Mouse (Mus musculus): Measurements from ENCODE around the gene Cox4i1. TPM values are rescaled to one million over a fixed set of nuclear protein-coding genes. Genes with fewer than 3 reads are reported as not detected.
"Not testable (repeated sequence)": the region's sequence is repeated elsewhere in the genome, so short reads cannot be mapped to it uniquely, and the experiment has no call there.

The Cox4i1 gene
- total and polyA plus RNA-seq, 2 experiments from 2014 or later, result 436 to 1,351 TPM

DNA sequence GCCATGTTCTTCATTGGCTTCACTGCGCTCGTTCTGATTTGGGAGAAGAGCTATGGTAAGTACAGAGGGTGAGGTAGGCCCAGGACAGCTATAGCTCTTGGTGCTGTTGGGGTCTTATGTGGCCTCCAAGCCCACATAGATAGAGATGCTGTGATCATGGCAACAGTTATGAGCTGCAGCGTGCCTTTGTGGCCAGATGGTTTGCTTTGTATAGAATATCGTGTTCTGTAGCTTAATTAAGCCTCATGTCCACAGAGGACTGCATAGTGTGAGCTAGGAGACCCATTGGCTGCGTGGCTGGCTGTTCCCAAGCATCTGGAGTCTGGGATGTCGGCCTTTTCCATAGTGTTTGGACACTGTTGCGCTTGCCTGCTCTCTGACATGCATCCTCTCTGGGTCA, 5.3 kb downstream of the Cox4i1 start:
- no peak overlapping the region for H3K9ac ChIP-seq
- peak; percentile 24; the same call in 1 of the 2 replicates for ATAC-seq
- WGBS, result 93% methylated on average over 7 of the region's 7 CpGs
- no peak overlapping the region for H3K27ac ChIP-seq (ENCODE audit: low read depth, low read length)
- no peak for TF ChIP-seq CTCF (IDR thresholded peaks at IDR 0.05; ENCODE audit: low read depth)
- no peaks in the 10 kb centered on the region for H3K9me3 ChIP-seq (ENCODE audit: low read length)
- no peaks in the 10 kb centered on the region for H3K4me1 ChIP-seq (ENCODE audit: insufficient read depth)
- no peak for DNase-seq
- no peaks in the 10 kb centered on the region for H3K27me3 ChIP-seq (ENCODE audit: insufficient read depth, low read length)
- no peak overlapping the region for H3K4me3 ChIP-seq (ENCODE audit: low read depth, low read length)
- peaks cover 46% of the 10 kb centered on the region for H3K36me3 ChIP-seq (ENCODE audit: insufficient read depth)
- H3K4me2 ChIP-seq (ENCODE audit: low read depth), result no peak overlapping the region

DNA sequence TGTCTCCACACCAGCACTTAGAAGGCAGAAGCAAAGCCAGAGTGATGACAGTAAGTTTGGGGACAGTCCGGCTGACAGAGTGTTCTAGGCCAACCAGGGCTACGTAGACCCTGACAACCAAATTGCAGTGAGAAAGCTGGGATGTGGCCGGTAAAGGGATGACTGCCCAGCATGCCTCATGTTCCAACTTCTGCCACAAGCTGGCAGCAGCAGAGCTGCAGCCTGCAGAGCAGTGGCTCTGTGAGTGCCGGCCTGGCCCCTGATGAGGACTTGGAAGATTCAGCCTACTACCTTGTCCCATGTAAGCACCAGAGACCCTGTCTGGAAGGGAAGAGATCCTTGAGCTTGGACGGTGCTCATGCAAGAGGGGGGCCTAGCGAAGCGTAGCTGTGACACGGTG, 7.7 kb downstream of the Cox4i1 start:
- peak; percentile 31; the same call in 1 of the 2 replicates for TF ChIP-seq CTCF (IDR thresholded peaks at IDR 0.05; ENCODE audit: low read depth)
- H3K9ac ChIP-seq, result no peak overlapping the region
- no peak for DNase-seq

DNA sequence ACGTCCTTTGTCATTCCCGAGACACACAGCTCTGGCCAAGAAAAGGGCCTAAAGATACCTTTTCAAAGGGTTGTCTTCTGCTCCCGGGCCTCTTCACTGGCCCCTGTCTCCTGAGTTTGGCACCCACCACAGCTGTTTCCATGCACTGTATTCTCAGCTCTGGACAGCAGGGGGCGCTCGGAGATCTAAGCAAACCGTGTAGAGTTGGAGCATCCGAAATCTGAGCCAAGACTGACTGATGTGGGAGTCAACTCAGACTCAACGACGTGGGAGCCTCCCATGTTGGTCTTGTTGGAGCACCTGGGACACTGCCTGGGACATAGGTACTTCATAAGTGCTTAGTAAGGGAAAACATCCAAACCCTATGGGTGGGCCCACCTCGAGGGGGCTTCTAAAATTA, 10.4 kb downstream of the Cox4i1 start:
- Histone ChIP-seq H3K27me3 (ENCODE audit: insufficient read depth, low read length) (no peaks in the 10 kb centered on the region), H3K9me3 (ENCODE audit: low read length) (no peaks in the 10 kb centered on the region), H3K9ac (no peak overlapping the region), H3K27ac (ENCODE audit: low read depth, low read length) (no peak overlapping the region), H3K4me2 (ENCODE audit: low read depth) (no peak overlapping the region), H3K4me3 (ENCODE audit: low read depth, low read length) (no peak overlapping the region), H3K36me3 (ENCODE audit: insufficient read depth) (peaks cover 17% of the 10 kb centered on the region), H3K4me1 (ENCODE audit: insufficient read depth) (no peaks in the 10 kb centered on the region)
- peak; percentile 96 for TF ChIP-seq CTCF (IDR thresholded peaks at IDR 0.05; ENCODE audit: low read depth)
- ATAC-seq (peak; percentile 53), DNase-seq (peak; percentile 91)
- 13% methylated on average over 10 of the region's 10 CpGs for WGBS

More for the DNA sequence above, 7.7 kb downstream of the Cox4i1 start:
- H3K4me3 ChIP-seq (ENCODE audit: low read depth, low read length), result no peak overlapping the region
- peaks cover 36% of the 10 kb centered on the region for H3K36me3 ChIP-seq (ENCODE audit: insufficient read depth)
- no peak overlapping the region for H3K27ac ChIP-seq (ENCODE audit: low read depth, low read length)
- H3K4me2 ChIP-seq (ENCODE audit: low read depth), result no peak overlapping the region
- ATAC-seq, result no peak
- 77% methylated on average over 8 of the region's 8 CpGs for WGBS
- H3K4me1 ChIP-seq (ENCODE audit: insufficient read depth), result no peaks in the 10 kb centered on the region
- no peaks in the 10 kb centered on the region for H3K27me3 ChIP-seq (ENCODE audit: insufficient read depth, low read length)
- no peaks in the 10 kb centered on the region for H3K9me3 ChIP-seq (ENCODE audit: low read length)

DNA sequence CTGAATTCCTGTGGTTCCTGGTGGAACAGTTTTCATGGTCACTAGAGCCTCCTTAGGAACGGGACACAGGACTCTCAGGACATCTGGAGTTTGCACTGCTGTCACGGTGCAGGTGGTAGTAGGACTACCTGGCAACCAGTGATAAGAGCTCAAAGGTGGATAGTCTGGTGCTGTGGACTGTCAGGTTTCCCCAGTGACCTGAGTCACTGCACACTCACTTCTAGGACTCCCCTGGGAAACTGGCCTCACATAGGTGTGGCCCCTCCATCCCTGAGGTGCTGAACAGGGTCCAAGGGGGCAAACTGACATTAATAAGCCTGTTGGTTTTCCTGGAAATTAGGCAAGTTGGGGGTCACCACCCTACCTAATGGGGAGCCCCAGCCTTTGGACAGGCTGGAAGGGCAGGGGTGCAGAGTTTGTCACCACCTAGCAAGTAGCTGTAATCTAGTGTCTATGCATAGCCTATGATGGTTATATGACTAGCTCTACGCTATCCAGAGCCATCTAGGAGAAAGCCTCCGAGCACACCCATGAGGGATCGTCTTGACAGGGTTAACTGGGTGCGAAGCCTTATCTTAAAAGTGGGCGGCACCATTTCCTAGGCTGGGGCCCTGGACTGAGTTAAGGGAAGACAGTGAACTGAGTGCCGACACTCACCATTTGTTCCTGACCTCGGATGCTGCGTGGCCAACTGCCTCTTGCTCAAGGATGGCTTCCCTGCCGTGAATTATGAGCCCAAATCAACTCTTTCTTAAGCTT, 11.8 kb downstream of the Cox4i1 start:
- Histone ChIP-seq H3K4me1 (ENCODE audit: insufficient read depth) (no peaks in the 10 kb centered on the region), H3K4me3 (ENCODE audit: low read depth, low read length) (no peak overlapping the region), H3K4me2 (ENCODE audit: low read depth) (no peak overlapping the region), H3K27me3 (ENCODE audit: insufficient read depth, low read length) (no peaks in the 10 kb centered on the region), H3K36me3 (ENCODE audit: insufficient read depth) (peaks cover 10% of the 10 kb centered on the region; the same call in 1 of the 2 replicates), H3K27ac (ENCODE audit: low read depth, low read length) (no peak overlapping the region), H3K9me3 (ENCODE audit: low read length) (no peaks in the 10 kb centered on the region), H3K9ac (no peak overlapping the region)
- no peak for ATAC-seq
- TF ChIP-seq CTCF (IDR thresholded peaks at IDR 0.05; ENCODE audit: low read depth), result no peak
- DNase-seq, result no peak
- WGBS, result 83% methylated on average over 11 of the region's 11 CpGs

DNA sequence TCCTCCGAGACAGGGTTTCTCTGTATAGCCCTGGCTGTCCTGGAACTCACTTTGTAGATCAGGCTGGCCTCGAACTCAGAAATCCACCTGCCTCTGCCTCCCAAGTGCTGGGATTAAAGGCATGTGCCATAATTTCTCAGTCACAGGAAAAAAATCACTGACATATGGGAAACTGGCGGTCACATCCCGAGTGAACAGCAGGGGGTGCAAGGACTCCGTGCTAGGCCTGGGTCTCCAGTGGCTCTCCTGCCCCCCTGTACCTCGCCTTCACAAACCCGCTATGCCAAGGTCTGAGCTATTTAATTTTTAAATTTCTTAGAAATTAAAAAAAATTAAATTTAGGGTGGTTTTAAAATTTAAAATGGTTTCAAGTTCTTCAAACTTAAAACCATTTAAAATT, 12.4 kb downstream of the Cox4i1 start:
- WGBS, result 57% methylated on average over 7 of the region's 7 CpGs
- H3K9ac ChIP-seq; H3K4me2 ChIP-seq (ENCODE audit: low read depth); H3K27me3 ChIP-seq (ENCODE audit: insufficient read depth, low read length); H3K9me3 ChIP-seq (ENCODE audit: low read length); H3K36me3 ChIP-seq (ENCODE audit: insufficient read depth); H3K4me1 ChIP-seq (ENCODE audit: insufficient read depth); H3K27ac ChIP-seq (ENCODE audit: low read depth, low read length); H3K4me3 ChIP-seq (ENCODE audit: low read depth, low read length): not testable (repeated sequence)
- TF ChIP-seq CTCF (IDR thresholded peaks at IDR 0.05; ENCODE audit: low read depth), result peak; percentile 73
- DNase-seq, result peak; percentile 65
- peak; percentile 66 for ATAC-seq

DNA sequence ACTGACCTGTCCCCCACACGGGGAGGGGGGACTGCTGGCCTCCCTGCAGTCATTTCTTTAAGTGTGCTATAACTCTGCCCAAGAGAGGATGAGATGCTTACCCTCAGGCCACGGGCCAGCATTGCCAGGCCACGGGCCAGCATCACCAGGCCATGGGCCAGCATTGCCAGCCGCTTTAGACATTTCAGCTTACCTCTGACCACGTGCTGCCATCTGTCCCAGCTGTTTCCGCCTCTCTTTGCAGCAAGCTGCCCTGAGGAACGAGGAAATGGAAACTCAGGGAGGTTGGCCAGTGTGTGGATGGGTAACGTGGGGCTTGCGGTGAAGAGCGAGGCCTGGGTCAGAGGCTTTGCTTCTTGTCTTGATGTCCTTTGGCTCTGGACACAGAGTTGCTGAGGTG, 13.1 kb downstream of the Cox4i1 start:
- Histone ChIP-seq H3K27ac (ENCODE audit: low read depth, low read length) (no peak overlapping the region), H3K36me3 (ENCODE audit: insufficient read depth) (peaks cover 4% of the 10 kb centered on the region; the same call in 1 of the 2 replicates), H3K4me1 (ENCODE audit: insufficient read depth) (no peaks in the 10 kb centered on the region), H3K9me3 (ENCODE audit: low read length) (no peaks in the 10 kb centered on the region), H3K4me3 (ENCODE audit: low read depth, low read length) (no peak overlapping the region), H3K27me3 (ENCODE audit: insufficient read depth, low read length) (no peaks in the 10 kb centered on the region), H3K4me2 (ENCODE audit: low read depth) (no peak overlapping the region), H3K9ac (no peak overlapping the region)
- 79% methylated on average over 10 of the region's 10 CpGs for WGBS
- DNase-seq, result no peak
- no peak for ATAC-seq
- no peak for TF ChIP-seq CTCF (IDR thresholded peaks at IDR 0.05; ENCODE audit: low read depth)

DNA sequence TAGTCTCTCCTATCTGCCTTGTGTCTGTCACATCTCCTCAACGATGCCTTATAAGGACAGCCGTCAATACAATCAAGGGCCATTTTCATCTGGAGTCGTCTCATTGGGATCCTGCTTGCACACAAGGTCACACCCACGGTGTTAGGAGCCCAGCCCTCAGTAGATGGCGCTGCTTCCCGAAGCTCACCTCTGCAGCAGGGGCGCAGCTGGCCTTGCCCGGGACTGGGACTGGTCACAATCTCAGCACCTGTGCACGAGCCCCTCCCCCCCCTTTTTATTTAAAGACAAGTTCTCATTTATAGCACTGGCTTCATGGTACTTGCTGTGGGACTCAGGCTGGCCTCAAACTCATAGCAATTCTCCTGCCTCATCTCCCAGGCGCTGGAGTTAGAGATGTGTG, 15.6 kb downstream of the Cox4i1 start:
- no peaks in the 10 kb centered on the region for H3K36me3 ChIP-seq (ENCODE audit: insufficient read depth)
- no peak for ATAC-seq
- no peaks in the 10 kb centered on the region for H3K27me3 ChIP-seq (ENCODE audit: insufficient read depth, low read length)
- DNase-seq, result no peak
- no peak overlapping the region for H3K27ac ChIP-seq (ENCODE audit: low read depth, low read length)
- H3K4me1 ChIP-seq (ENCODE audit: insufficient read depth), result no peaks in the 10 kb centered on the region
- H3K4me3 ChIP-seq (ENCODE audit: low read depth, low read length), result no peak overlapping the region
- H3K4me2 ChIP-seq (ENCODE audit: low read depth), result no peak overlapping the region
- 14% methylated on average over 10 of the region's 10 CpGs for WGBS
- peak; percentile 60 for TF ChIP-seq CTCF (IDR thresholded peaks at IDR 0.05; ENCODE audit: low read depth)
- H3K9ac ChIP-seq, result no peak overlapping the region
- no peaks in the 10 kb centered on the region for H3K9me3 ChIP-seq (ENCODE audit: low read length)

Measured in forebrain, postnatal 0 days (tissue).